Mouse (Mus musculus): ENCODE data around the gene Yjefn3. TPM values are rescaled to one million over a fixed set of nuclear protein-coding genes. Genes with fewer than 3 reads are reported as not detected.

The Yjefn3 gene
- total RNA-seq, 2 experiments from 2014 or later, result 13.7 to 14.2 TPM

Other genes starting within 250 kb of the Yjefn3 start
- 1 to 10 TPM; 1.2 to 1.4 TPM for gene Zfp964, start 248.2 kb downstream of the Yjefn3 start, total RNA-seq (2021)
- gene Zfp869, start 192.0 kb downstream of the Yjefn3 start, total RNA-seq (2021), result 10 to 100 TPM; 13.3 to 16.4 TPM
- gene Zfp963, start 152.7 kb downstream of the Yjefn3 start, total RNA-seq (2021), result 1 to 10 TPM; 2.9 to 3.0 TPM
- 1 to 10 TPM; 1.7 to 4.0 TPM for gene Gm20422, start 127.8 kb downstream of the Yjefn3 start, total RNA-seq (2021)
- 10 to 100 TPM; 12.5 to 12.9 TPM for gene Atp13a1, start 111.5 kb downstream of the Yjefn3 start, total RNA-seq (2021)
- 10 to 100 TPM; 15.1 to 17.6 TPM for gene Zfp866, start 111.5 kb downstream of the Yjefn3 start, total RNA-seq (2021)
- gene Gmip, start 94.0 kb downstream of the Yjefn3 start, total RNA-seq (2021), result 1 to 10 TPM; 4.2 to 7.4 TPM
- under 1 TPM; 0.12 to 0.33 TPM for gene Lpar2, start 80.3 kb downstream of the Yjefn3 start, total RNA-seq (2021)
- gene Pbx4, start 70.2 kb downstream of the Yjefn3 start, total RNA-seq (2021), result not detected
- gene Cilp2, start 15.0 kb downstream of the Yjefn3 start, total RNA-seq (2021), result 1 to 10 TPM; 1.2 to 1.4 TPM
- gene Tssk6, start 528 bp downstream of the Yjefn3 start, total RNA-seq (2021), result under 1 TPM in 1 of 2 experiments, not detected in 1; 0.25 TPM
- 100 to 1,000 TPM; 455 to 494 TPM for gene Ndufa13, start 154 bp downstream of the Yjefn3 start, total RNA-seq (2021)
- 10 to 100 TPM; 30.6 to 32.7 TPM for gene Gatad2a, start 93.7 kb upstream of the Yjefn3 start, total RNA-seq (2021)
- gene Mau2, start 140.0 kb upstream of the Yjefn3 start, total RNA-seq (2021), result 10 to 100 TPM; 30.7 to 32.2 TPM
- 10 to 100 TPM; 15.8 to 17.6 TPM for gene Sugp1, start 140.1 kb upstream of the Yjefn3 start, total RNA-seq (2021)
- 1 to 10 TPM in 1 of 2 experiments, under 1 TPM in 1; 0.52 to 1.4 TPM for gene Tm6sf2, start 170.2 kb upstream of the Yjefn3 start, total RNA-seq (2021)
- gene Hapln4, start 180.7 kb upstream of the Yjefn3 start, total RNA-seq (2021), result under 1 TPM in 1 of 2 experiments, not detected in 1; 0.08 TPM
- under 1 TPM in 1 of 2 experiments, not detected in 1; 0.03 TPM for gene Ncan, start 218.2 kb upstream of the Yjefn3 start, total RNA-seq (2021)
- 1 to 10 TPM; 7.5 to 7.9 TPM for gene Nr2c2ap, start 228.6 kb upstream of the Yjefn3 start, total RNA-seq (2021)
- 10 to 100 TPM; 19.8 to 19.9 TPM for gene Rfxank, start 236.4 kb upstream of the Yjefn3 start, total RNA-seq (2021)
- gene Borcs8, start 236.8 kb upstream of the Yjefn3 start, total RNA-seq (2021), result 10 to 100 TPM; 17.6 to 28.5 TPM
- under 1 TPM in 1 of 2 experiments, not detected in 1; 0.31 TPM for gene Mef2b, start 237.0 kb upstream of the Yjefn3 start, total RNA-seq (2021)

Data from heart, adult 18-20 months (tissue).